Mouse (Mus musculus): Measurements from ENCODE around the gene Lama4. TPM values are rescaled to one million over a fixed set of nuclear protein-coding genes. Genes with fewer than 3 reads are reported as not detected.

The Lama4 gene
- total and polyA plus RNA-seq, 3 experiments, result not detected

- no peaks in the 10 kb centered on the region for H3K4me1 ChIP-seq (ENCODE audit: control insufficient read depth in 1 of 2, insufficient read depth in 2 of 2, low read length in 2 of 2)
- no peaks in the 10 kb centered on the region for H3K27me3 ChIP-seq (ENCODE audit: control insufficient read depth in 1 of 2, insufficient read depth in 2 of 2, low read length in 2 of 2)
- TF ChIP-seq MXI1 (IDR thresholded peaks at IDR 0.05; ENCODE audit: low read depth, low read length), result no peak
- TF ChIP-seq TCF12 (IDR thresholded peaks at IDR 0.05; ENCODE audit: low read depth, low read length), result no peak
- TF ChIP-seq RAD21 (IDR thresholded peaks at IDR 0.05; ENCODE audit: low read depth, low read length), result no peak
- no peak for TF ChIP-seq TBP (IDR thresholded peaks at IDR 0.05; ENCODE audit: low read depth, low read length)
- no peak for TF ChIP-seq ZMIZ1 (IDR thresholded peaks at IDR 0.05; ENCODE audit: low read depth, low read length)
- no peak for TF ChIP-seq UBTF (IDR thresholded peaks at IDR 0.05; ENCODE audit: borderline replicate concordance, insufficient read depth, low read depth, low read length)
- TF ChIP-seq USF2 (IDR thresholded peaks at IDR 0.05; ENCODE audit: borderline replicate concordance in 1 of 2, insufficient read depth in 1 of 2, low read depth in 1 of 2, low read length in 2 of 2), result no peak
- no peak for TF ChIP-seq TAL1 (IDR thresholded peaks at IDR 0.05; ENCODE audit: low read length)
- DNase-seq (ENCODE audit: low read depth, low spot score), result no peak
- no peak overlapping the region for H3K27ac ChIP-seq (ENCODE audit: control insufficient read depth, low read depth, low read length)
- no peak overlapping the region for H3K4me3 ChIP-seq (ENCODE audit: control insufficient read depth in 1 of 2, insufficient read depth in 1 of 2, low read depth in 2 of 2, low read length in 2 of 2)
- no peak overlapping the region for H3K9ac ChIP-seq (ENCODE audit: control insufficient read depth, low read depth, low read length, poor library complexity, severe bottlenecking)
- H3K36me3 ChIP-seq (ENCODE audit: control insufficient read depth in 1 of 2, insufficient read depth in 2 of 2, low read length in 2 of 2), result no peaks in the 10 kb centered on the region
- no peaks in the 10 kb centered on the region for H3K9me3 ChIP-seq (replicated peaks; ENCODE audit: insufficient read depth, low read length)
- H3K79me2 ChIP-seq (ENCODE audit: control insufficient read depth, insufficient read depth, low read length, poor library complexity), result no peaks in the 10 kb centered on the region
These were observed 100.1 kb downstream of the Lama4 start for GRCm38 (mm10) chr10:39065449-39065848.

DNA sequence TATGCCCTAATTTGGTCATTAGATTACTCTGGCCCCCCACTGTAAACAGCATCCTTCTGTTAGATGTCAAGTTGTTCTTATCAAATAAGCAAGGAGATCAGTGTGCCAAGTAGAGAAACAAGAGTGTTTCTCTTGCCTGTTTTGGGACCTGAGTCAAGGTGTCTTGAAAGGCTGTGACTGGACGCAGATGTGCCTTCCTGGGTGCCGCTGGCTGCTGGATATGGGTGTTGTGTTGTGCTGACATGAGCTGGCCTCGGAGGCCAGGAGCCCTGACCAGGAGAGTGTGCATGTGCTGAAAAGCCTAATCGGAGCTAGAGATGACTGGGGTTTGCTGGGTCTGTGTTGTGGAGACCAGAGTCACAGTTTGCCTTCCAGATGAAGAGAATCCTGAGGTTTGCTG is 100.7 kb downstream of the Lama4 start:
- Histone ChIP-seq H3K4me3 (ENCODE audit: control insufficient read depth in 1 of 2, insufficient read depth in 1 of 2, low read depth in 2 of 2, low read length in 2 of 2) (no peak overlapping the region), H3K9ac (ENCODE audit: control insufficient read depth, low read depth, low read length, poor library complexity, severe bottlenecking) (no peak overlapping the region), H3K27ac (ENCODE audit: control insufficient read depth, low read depth, low read length) (no peak overlapping the region), H3K9me3 (replicated peaks; ENCODE audit: insufficient read depth, low read length) (no peaks in the 10 kb centered on the region), H3K4me1 (ENCODE audit: control insufficient read depth in 1 of 2, insufficient read depth in 2 of 2, low read length in 2 of 2) (no peaks in the 10 kb centered on the region), H3K27me3 (ENCODE audit: control insufficient read depth in 1 of 2, insufficient read depth in 2 of 2, low read length in 2 of 2) (no peaks in the 10 kb centered on the region), H3K79me2 (ENCODE audit: control insufficient read depth, insufficient read depth, low read length, poor library complexity) (no peaks in the 10 kb centered on the region), H3K36me3 (ENCODE audit: control insufficient read depth in 1 of 2, insufficient read depth in 2 of 2, low read length in 2 of 2) (no peaks in the 10 kb centered on the region)
- DNase-seq (ENCODE audit: low read depth, low spot score), result no peak
- TF ChIP-seq POLR2AphosphoS2 (IDR thresholded peaks at IDR 0.05; ENCODE audit: low read length), result no peak
- TF ChIP-seq MYB (IDR thresholded peaks at IDR 0.05; ENCODE audit: low read depth, low read length), result no peak
- TF ChIP-seq NRF1 (IDR thresholded peaks at IDR 0.05; ENCODE audit: insufficient read depth, low read depth, low read length, poor library complexity, severe bottlenecking), result no peak

- DNase-seq (ENCODE audit: low read depth, low spot score), result peak; percentile 64
- no peaks in the 10 kb centered on the region for H3K79me2 ChIP-seq (ENCODE audit: control insufficient read depth, insufficient read depth, low read length, poor library complexity)
- H3K4me3 ChIP-seq (ENCODE audit: control insufficient read depth in 1 of 2, insufficient read depth in 1 of 2, low read depth in 2 of 2, low read length in 2 of 2), result no peak overlapping the region
- no peaks in the 10 kb centered on the region for H3K27me3 ChIP-seq (ENCODE audit: control insufficient read depth in 1 of 2, insufficient read depth in 2 of 2, low read length in 2 of 2)
- H3K36me3 ChIP-seq (ENCODE audit: control insufficient read depth in 1 of 2, insufficient read depth in 2 of 2, low read length in 2 of 2), result no peaks in the 10 kb centered on the region
- no peak overlapping the region for H3K9ac ChIP-seq (ENCODE audit: control insufficient read depth, low read depth, low read length, poor library complexity, severe bottlenecking)
- TF ChIP-seq KAT2A (conservative IDR thresholded peaks at IDR 0.05; ENCODE audit: low read depth, low read length), result no peak
- TF ChIP-seq POLR2AphosphoS2 (IDR thresholded peaks at IDR 0.05; ENCODE audit: low read length), result no peak
- TF ChIP-seq CTCF (IDR thresholded peaks at IDR 0.05 in 2 of 3, conservative IDR thresholded peaks at IDR 0.05 in 1 of 3; ENCODE audit: control insufficient read depth in 1 of 3, insufficient read depth in 1 of 3, low read depth in 2 of 3, low read length in 3 of 3, poor library complexity in 1 of 3, severe bottlenecking in 1 of 3), result peak; percentile 40 to 62 (median 49)
- no peak for TF ChIP-seq MAZ (IDR thresholded peaks at IDR 0.05; ENCODE audit: low read depth, low read length)
- no peak for TF ChIP-seq BHLHE40 (IDR thresholded peaks at IDR 0.05; ENCODE audit: borderline replicate concordance, low read depth, low read length)
- 0 out of 2 replicates have a peak, but pooled peaks have one; percentile 19 for TF ChIP-seq ZC3H11A (IDR thresholded peaks at IDR 0.05; ENCODE audit: low read depth, low read length)
- peak; percentile 43 for TF ChIP-seq RAD21 (IDR thresholded peaks at IDR 0.05; ENCODE audit: low read depth, low read length)
- TF ChIP-seq SMC3 (IDR thresholded peaks at IDR 0.05; ENCODE audit: low read depth, low read length), result peak; percentile 42
- H3K9me3 ChIP-seq (replicated peaks; ENCODE audit: insufficient read depth, low read length), result no peaks in the 10 kb centered on the region
- H3K27ac ChIP-seq (ENCODE audit: control insufficient read depth, low read depth, low read length), result no peak overlapping the region
- no peaks in the 10 kb centered on the region for H3K4me1 ChIP-seq (ENCODE audit: control insufficient read depth in 1 of 2, insufficient read depth in 2 of 2, low read length in 2 of 2)
These were observed 101.6 kb downstream of the Lama4 start for GRCm38 (mm10) chr10:39066962-39067361.

Data from MEL (cell line).